Mouse (Mus musculus) heart, adult 2 months (tissue): Measurements from ENCODE around the gene Brd4. TPM values are rescaled to one million over a fixed set of nuclear protein-coding genes. Genes with fewer than 3 reads are reported as not detected.

ENCODE experiments used
- DNase-seq, 2 experiments: peaks; one replicate each; pipeline ENCODE4 v3.0.0; 2021
- H3K27ac ChIP-seq: fragments of 200-600 bp; 2 replicates; pipeline ENCODE4 v1.8.1; 2022
- H3K27me3 ChIP-seq: fragments of 200-500 bp; 2 replicates; pipeline ENCODE4 v1.6.1; 2012; ENCODE audit warnings: mild to moderate bottlenecking, low read length, inconsistent platforms, mixed read lengths; ENCODE audit not compliant: control insufficient read depth, insufficient read depth
- H3K36me3 ChIP-seq: fragments of 200-500 bp; 2 replicates; pipeline ENCODE4 v1.6.1; 2012; ENCODE audit warnings: low read length, inconsistent platforms; ENCODE audit not compliant: control insufficient read depth, insufficient read depth
- H3K4me1 ChIP-seq: fragments of 200-500 bp; 2 replicates; pipeline ENCODE4 v1.6.1; 2011; ENCODE audit warnings: low read length; ENCODE audit not compliant: control insufficient read depth, insufficient read depth
- H3K4me3 ChIP-seq: fragments of 200-600 bp; 2 replicates; pipeline ENCODE4 v1.8.1; 2022
- H3K79me2 ChIP-seq: fragments of 200-500 bp; replicated peaks from 2 replicates; pipeline ENCODE4 v1.6.1; 2012; ENCODE audit warnings: mild to moderate bottlenecking, inconsistent platforms, low read length, moderate library complexity, mixed read lengths; ENCODE audit not compliant: control insufficient read depth, insufficient read depth
- H3K9ac ChIP-seq: fragments of 200-500 bp; 2 replicates; pipeline ENCODE4 v1.6.1; 2012; ENCODE audit warnings: low read depth, mild to moderate bottlenecking, control low read depth, inconsistent platforms, low read length, mixed read lengths
- CTCF ChIP-seq: fragments of 200-600 bp; IDR thresholded peaks from 2 replicates; pipeline ENCODE4 v1.8.1; 2022; ENCODE audit warnings: antibody characterized with exemption, mild to moderate bottlenecking, moderate library complexity
- EP300 ChIP-seq: fragments of 200-500 bp; IDR thresholded peaks from 2 replicates; pipeline ENCODE4 v1.6.1; 2011; ENCODE audit warnings: low read depth, low read length, control low read depth; ENCODE audit not compliant: insufficient read depth
- POLR2A ChIP-seq: fragments of 200-500 bp; IDR thresholded peaks from 2 replicates; pipeline ENCODE4 v1.6.1; 2011; ENCODE audit warnings: mild to moderate bottlenecking, low read depth, low read length, control low read depth; ENCODE audit not compliant: insufficient read depth
- WGBS: fragments of 180-500 bp; shearing (Covaris S2); methylation state at CpG from one replicate; pipeline ENCODE4 v1.1.7; 2018; 5-methylcytosine and 5-hydroxymethylcytosine counted together
- intact Hi-C: fragments of 180-260 bp; cut with DNase I; formaldehyde crosslinking; loops from one replicate; pipeline ENCODE4 v1.15.1; 2025
- polyA plus RNA-seq: library from polyadenylated mRNA; depleted of rRNA; stranded (reverse); fragments of >200 nt; gene quantifications from 2 replicates; pipeline ENCODE4 v1.2.3, GENCODE M21; 2012
- total RNA-seq, 2 experiments: library from RNA; stranded (reverse); gene quantifications; 2 replicates each; pipeline ENCODE4 v1.2.3; 2021

Brd4 gene
- total and polyA plus RNA-seq, 3 experiments, result 21.7 to 55.6 (median 53.3) TPM

DNA sequence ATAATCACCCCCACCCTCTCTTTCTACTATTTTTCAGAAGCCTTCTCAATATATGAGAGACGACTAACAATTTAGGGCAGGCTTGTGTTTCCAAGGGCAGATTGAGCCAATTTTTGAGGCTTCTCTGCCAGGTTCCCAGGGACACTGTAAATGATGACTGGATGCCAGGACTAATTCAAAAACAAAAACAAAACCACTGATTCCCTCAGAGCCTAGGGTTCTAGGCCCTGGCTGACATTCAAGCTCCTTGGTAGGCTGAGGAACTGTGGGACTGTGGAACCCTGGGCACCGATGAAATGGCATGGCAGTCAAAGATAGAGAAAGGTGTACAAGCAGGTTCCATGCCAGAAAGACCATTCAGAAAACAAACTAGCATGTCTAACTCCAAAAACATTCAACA, 31.3 kb downstream of the Brd4 start:
- Histone ChIP-seq H3K4me3 (no peak overlapping the region), H3K4me1 (peaks cover 10% of the 10 kb centered on the region)
- WGBS, result 61% methylated on average over 2 of the region's 2 CpGs

DNA sequence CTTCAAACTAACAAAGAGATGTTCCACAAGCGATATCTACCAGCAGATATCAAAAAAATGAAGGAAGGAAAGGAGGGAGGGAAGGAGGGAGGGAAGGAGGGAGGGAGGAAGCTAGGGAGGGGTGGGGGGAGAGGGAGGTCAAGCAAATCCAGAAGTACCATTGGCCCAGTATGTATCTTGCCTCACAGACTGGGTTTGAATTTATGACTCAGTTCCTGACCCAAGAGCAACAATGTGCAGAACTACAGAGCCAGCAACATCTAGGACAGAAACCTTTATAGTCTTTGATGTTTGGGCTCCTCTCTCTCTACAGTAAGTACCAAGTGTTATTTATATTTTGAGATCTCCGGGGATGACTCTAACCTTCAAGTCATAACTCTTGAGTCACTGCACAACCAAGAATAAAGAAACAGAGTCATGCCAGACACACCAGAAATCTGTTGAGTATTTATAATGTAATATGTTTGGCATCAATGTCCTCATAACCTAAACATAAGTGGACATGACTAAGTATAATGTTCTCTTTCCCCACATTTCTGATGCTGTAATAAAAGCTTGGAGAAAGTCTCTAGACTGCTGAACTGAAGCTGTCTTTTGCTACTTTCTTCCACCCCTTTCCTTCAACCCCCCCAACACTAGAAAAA, 32.6 kb downstream of the Brd4 start:
- no peak overlapping the region for H3K4me3 ChIP-seq
- no peak for DNase-seq
- peaks cover 20% of the 10 kb centered on the region for H3K79me2 ChIP-seq
- no peak overlapping the region for H3K9ac ChIP-seq
- intact Hi-C loops, result no loop called here
- WGBS, result 54% methylated on average over 2 of the region's 2 CpGs
- no peak for TF ChIP-seq CTCF
- no peak for TF ChIP-seq EP300
- TF ChIP-seq POLR2A, result no peak
- no peak overlapping the region for H3K27ac ChIP-seq
- no peaks in the 10 kb centered on the region for H3K27me3 ChIP-seq
- H3K36me3 ChIP-seq, result peaks cover 33% of the 10 kb centered on the region
- H3K4me1 ChIP-seq, result peaks cover 8% of the 10 kb centered on the region

More for the DNA sequence above, 31.3 kb downstream of the Brd4 start:
- Histone ChIP-seq H3K36me3 (peaks cover 33% of the 10 kb centered on the region), H3K27me3 (no peaks in the 10 kb centered on the region), H3K9ac (no peak overlapping the region), H3K79me2 (peaks cover 22% of the 10 kb centered on the region), H3K27ac (no peak overlapping the region)
- intact Hi-C loops, result no loop called here
- TF ChIP-seq CTCF (no peak), EP300 (no peak), POLR2A (no peak)
- no peak for DNase-seq

DNA sequence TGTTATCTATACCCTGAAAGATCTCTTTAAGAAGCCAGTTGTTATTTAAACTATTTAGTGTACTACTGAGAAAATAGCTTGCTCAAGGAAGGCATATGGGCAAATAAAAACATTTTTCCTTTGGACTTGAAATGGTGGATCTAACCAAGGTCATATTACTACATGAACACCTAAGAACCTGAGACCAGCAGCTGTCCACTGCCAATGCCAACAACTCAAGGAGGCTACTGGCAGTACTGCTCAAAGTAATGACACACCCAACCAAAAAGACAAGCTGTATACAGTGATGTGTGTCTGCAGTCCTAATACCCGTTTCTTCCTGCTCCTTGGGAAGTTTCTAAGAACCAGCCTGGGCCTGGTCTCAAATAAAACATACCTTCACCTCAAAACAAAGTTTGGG, 34.5 kb downstream of the Brd4 start:
- no peak for TF ChIP-seq POLR2A
- no peak for TF ChIP-seq CTCF
- no peak for TF ChIP-seq EP300
- intact Hi-C loops, result no loop called here
- WGBS, result 85% methylated on average over 1 of the region's 1 CpGs
- DNase-seq, result no peak
- no peak overlapping the region for H3K4me3 ChIP-seq
- peaks cover 16% of the 10 kb centered on the region for H3K79me2 ChIP-seq
- peaks cover 8% of the 10 kb centered on the region for H3K4me1 ChIP-seq
- peaks cover 35% of the 10 kb centered on the region for H3K36me3 ChIP-seq
- no peak overlapping the region for H3K9ac ChIP-seq
- H3K27ac ChIP-seq, result no peak overlapping the region
- no peaks in the 10 kb centered on the region for H3K27me3 ChIP-seq

DNA sequence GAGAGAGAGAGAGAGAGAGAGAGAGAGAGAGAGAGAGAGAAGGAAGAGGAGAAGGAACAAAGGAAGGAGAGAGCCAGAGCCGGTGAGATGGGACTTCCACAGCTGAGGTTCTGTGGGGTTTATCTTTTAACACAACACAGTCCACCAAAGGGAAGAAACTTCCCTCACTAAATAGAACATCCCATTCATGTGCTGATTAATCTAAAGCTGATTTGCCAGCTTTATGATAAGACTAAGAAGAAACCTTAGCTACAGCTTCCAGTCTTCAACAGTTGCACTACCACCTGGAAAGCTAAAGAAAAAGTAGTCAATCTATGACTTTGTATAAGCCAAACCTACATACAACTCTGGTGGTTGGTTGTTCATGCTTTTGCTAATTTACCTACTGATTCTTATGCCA, 36.3 kb downstream of the Brd4 start:
- WGBS, result 59% methylated on average over 1 of the region's 1 CpGs
- Histone ChIP-seq H3K36me3 (peaks cover 34% of the 10 kb centered on the region), H3K79me2 (peaks cover 13% of the 10 kb centered on the region), H3K9ac (no peak overlapping the region), H3K4me1 (peaks cover 7% of the 10 kb centered on the region), H3K4me3 (no peak overlapping the region), H3K27me3 (no peaks in the 10 kb centered on the region), H3K27ac (no peak overlapping the region)
- intact Hi-C loops, result no loop called here
- no peak for DNase-seq
- no peak for TF ChIP-seq POLR2A
- no peak for TF ChIP-seq CTCF
- no peak for TF ChIP-seq EP300

DNA sequence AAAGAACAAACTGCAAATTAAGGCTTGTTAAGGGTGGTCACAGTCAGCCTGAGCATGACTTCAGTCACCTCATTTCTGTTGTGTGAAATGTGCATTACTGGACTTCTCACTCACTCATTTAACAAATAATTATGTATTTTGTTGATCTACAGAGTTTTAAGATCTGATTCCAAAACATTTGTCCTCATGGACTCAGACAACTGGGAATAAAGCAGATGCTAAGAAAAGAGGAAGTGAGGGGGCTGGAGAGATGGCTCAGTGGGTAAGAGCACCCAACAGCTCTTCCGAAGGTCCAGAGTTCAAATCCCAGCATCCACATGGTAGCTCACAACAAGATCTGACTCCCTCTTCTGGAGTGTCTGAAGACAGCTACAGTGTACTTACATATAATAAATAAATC, 36.9 kb downstream of the Brd4 start:
- Histone ChIP-seq H3K79me2 (peaks cover 13% of the 10 kb centered on the region), H3K9ac (no peak overlapping the region), H3K4me3 (no peak overlapping the region), H3K36me3 (peaks cover 33% of the 10 kb centered on the region), H3K27me3 (no peaks in the 10 kb centered on the region), H3K27ac (no peak overlapping the region), H3K4me1 (peaks cover 9% of the 10 kb centered on the region)
- intact Hi-C loops, result no loop called here
- WGBS, result 97% methylated on average over 1 of the region's 1 CpGs
- TF ChIP-seq CTCF, result no peak
- no peak for TF ChIP-seq EP300
- TF ChIP-seq POLR2A, result no peak
- DNase-seq, result no peak

DNA sequence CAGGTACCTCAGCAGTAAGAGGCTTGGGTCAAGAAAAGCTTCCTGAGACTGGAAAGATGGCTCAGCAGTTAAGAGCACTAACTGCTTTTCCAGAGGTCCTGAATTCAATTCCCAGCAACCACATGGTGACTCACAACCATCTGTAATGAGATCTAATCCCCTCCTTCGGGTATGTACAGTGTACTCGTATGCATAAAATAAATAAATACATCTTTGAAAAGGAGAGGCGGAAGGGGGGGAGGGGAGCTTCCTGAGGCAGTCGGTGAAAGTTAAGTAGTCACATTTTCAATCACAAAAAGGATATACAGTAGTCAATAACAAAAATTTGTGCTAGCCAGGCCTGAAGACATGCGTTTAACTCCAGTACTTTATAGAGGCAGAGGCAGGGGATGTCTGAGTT, 38.4 kb downstream of the Brd4 start:
- peaks cover 30% of the 10 kb centered on the region for H3K36me3 ChIP-seq
- TF ChIP-seq POLR2A (no peak), CTCF (no peak), EP300 (no peak)
- DNase-seq, result no peak
- H3K4me3 ChIP-seq, result no peak overlapping the region
- peaks cover 14% of the 10 kb centered on the region for H3K79me2 ChIP-seq
- no peaks in the 10 kb centered on the region for H3K27me3 ChIP-seq
- WGBS, result 40% methylated on average over 5 of the region's 5 CpGs
- H3K4me1 ChIP-seq, result peaks cover 10% of the 10 kb centered on the region
- H3K9ac ChIP-seq, result no peak overlapping the region
- intact Hi-C loops, result no loop called here
- no peak overlapping the region for H3K27ac ChIP-seq
